ENCODE assay signal across 8 mouse cellular contexts in genomic region chr2:162931674-162932650, GRCm38 (mm10). TPM values are rescaled to one million over a fixed set of nuclear protein-coding genes. Genes with fewer than 3 reads are reported as not detected.
DNase-seq lines count a peak whose midpoint lies in the region.

No protein-coding gene starts in this region.

- peaks cover 12% of the 10 kb centered on the region for H3K27me3 ChIP-seq in hindbrain, embryonic 10.5 days (ENCODE audit: insufficient read depth, poor library complexity, severe bottlenecking)

- H3K4me3 ChIP-seq in hindbrain, embryonic 10.5 days, result peak overlapping the region; percentile 100

- peak overlapping the region; percentile 100 for H3K27ac ChIP-seq in hindbrain, embryonic 10.5 days

- H3K4me1 ChIP-seq in hindbrain, embryonic 10.5 days (replicated peaks), result peaks cover 20% of the 10 kb centered on the region

- WGBS in hindbrain, embryonic 10.5 days, result under 1% methylated on average over 98 of the region's 103 CpGs

- no peaks in the 10 kb centered on the region for H3K9me3 ChIP-seq in hindbrain, embryonic 10.5 days

- H3K36me3 ChIP-seq in hindbrain, embryonic 10.5 days, result peaks cover 50% of the 10 kb centered on the region

- peak; percentile 74 for DNase-seq in Muller cell, postnatal 12 days (ENCODE audit: inconsistent ontology term)
- peak; percentile 71 for DNase-seq in cerebellum, adult 8-10 months
- peak; percentile 37 to 59 for DNase-seq in frontal cortex, adult 2 months (ENCODE audit: extremely low spot score in 1 of 2, low spot score in 1 of 2)
- DNase-seq in hindbrain, embryonic 10.5 days (ENCODE audit: low spot score), result peak; percentile 63
- DNase-seq in layer of hippocampus, postnatal 14 days (ENCODE audit: low spot score in 2 of 2), result peak; percentile 59 to 77
- peak; percentile 42 for DNase-seq in lung, postnatal 25 days (ENCODE audit: low spot score)
- peak; percentile 68 for DNase-seq in ovary, postnatal 36 days (ENCODE audit: low spot score)
- DNase-seq in thymus, postnatal 14 days, result peak; percentile 76

RNA-seq across cellular contexts. Expression of gene Srsf6, which starts 0.6 kb away (rescaled TPM):
- 164 and 174 TPM in 2 replicates for polyA plus RNA-seq in frontal cortex, adult 2 months (2012; rRNA removed)
- 257 and 263 TPM in 2 replicates for polyA plus RNA-seq in hindbrain, embryonic 10.5 days (2016; fragmentation: Nextera tagmentation; extraction: Ambion mirVana)
- 100 to 1,000 TPM; 116 to 118 TPM for total RNA-seq in layer of hippocampus, postnatal 14 days (2021)

RNA-seq across cellular contexts. Expression of gene L3mbtl1, which starts 11.3 kb away (rescaled TPM):
- polyA plus RNA-seq in frontal cortex, adult 2 months (2012; rRNA removed), result 12.0 and 13.4 TPM in 2 replicates
- polyA plus RNA-seq in hindbrain, embryonic 10.5 days (2016; fragmentation: Nextera tagmentation; extraction: Ambion mirVana), result 0.16 and 0.30 TPM in 2 replicates
- total RNA-seq in layer of hippocampus, postnatal 14 days (2021), result 10 to 100 TPM; 18.8 to 23.3 TPM

RNA-seq across cellular contexts. Expression of gene Sgk2, which starts 55.2 kb away (rescaled TPM):
- polyA plus RNA-seq in frontal cortex, adult 2 months (2012; rRNA removed), result 1.2 and 1.3 TPM in 2 replicates
- polyA plus RNA-seq in hindbrain, embryonic 10.5 days (2016; fragmentation: Nextera tagmentation; extraction: Ambion mirVana), result not detected in 2 replicates
- 1 to 10 TPM; 1.8 to 1.9 TPM for total RNA-seq in layer of hippocampus, postnatal 14 days (2021)

Comparison
In these comparisons a context has a peak if more than half of its experiments do, and no peak if none do; other contexts are left out.
1. Peak in every context shown above with its lines: DNase-seq, H3K4me3 ChIP-seq and H3K27ac ChIP-seq.
2. RNA of gene L3mbtl1, which starts 11.3 kb away (polyA plus RNA-seq): 12.0 to 13.4 TPM in frontal cortex, adult 2 months; 0.16 to 0.30 TPM in hindbrain, embryonic 10.5 days; every median in the first group is over 10 times any median in the second.